Mouse (Mus musculus) heart, adult 8-10 months (tissue): ENCODE results near the gene E2f2. TPM values are rescaled to one million over a fixed set of nuclear protein-coding genes. Genes with fewer than 3 reads are reported as not detected.

Experiments
- DNase-seq: peaks from one replicate; pipeline ENCODE4 v3.0.0; 2022; ENCODE audit warnings: low spot score
- total RNA-seq, 4 experiments: library from RNA; stranded (reverse); gene quantifications; 2 replicates each; pipeline ENCODE4 v1.2.4; 2022

E2f2 gene
- total RNA-seq, 4 experiments from 2014 or later = 0.38 to 2.1 (median 0.59) TPM

GRCm38 (mm10) chr4:136199562-136200292 lies 27.5 kb downstream of the E2f2 start:
- peak; percentile 52 for DNase-seq

- DNase-seq = peak; percentile 63
These were observed 30.3 kb downstream of the E2f2 start for GRCm38 (mm10) chr4:136202509-136202908.

DNA sequence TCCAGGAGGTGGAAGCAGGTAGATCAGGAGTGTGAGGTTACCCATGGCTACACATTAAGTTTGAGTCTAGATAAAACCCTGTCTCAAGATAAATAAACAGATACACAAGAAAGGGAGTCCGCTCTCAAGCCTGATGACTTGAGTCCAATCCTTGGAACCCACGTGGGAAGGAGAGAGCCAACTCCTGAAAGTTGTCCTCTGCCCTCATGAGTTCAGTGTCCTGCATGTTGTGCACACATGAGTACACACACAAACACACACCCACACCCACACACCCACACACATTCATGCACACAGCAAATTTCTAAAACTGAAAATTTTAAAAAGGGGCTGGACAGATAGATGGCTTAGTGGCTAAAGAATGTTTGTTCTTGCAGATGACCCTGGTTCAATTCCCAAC lies 32.6 kb downstream of the E2f2 start:
- DNase-seq = no peak

- peak; percentile 94 for DNase-seq
These were observed 34.1 kb downstream of the E2f2 start, which contains the start of gene Asap3 for GRCm38 (mm10) chr4:136206033-136206893. Asap3 (plus strand) TSS chr4:136206365.

DNA sequence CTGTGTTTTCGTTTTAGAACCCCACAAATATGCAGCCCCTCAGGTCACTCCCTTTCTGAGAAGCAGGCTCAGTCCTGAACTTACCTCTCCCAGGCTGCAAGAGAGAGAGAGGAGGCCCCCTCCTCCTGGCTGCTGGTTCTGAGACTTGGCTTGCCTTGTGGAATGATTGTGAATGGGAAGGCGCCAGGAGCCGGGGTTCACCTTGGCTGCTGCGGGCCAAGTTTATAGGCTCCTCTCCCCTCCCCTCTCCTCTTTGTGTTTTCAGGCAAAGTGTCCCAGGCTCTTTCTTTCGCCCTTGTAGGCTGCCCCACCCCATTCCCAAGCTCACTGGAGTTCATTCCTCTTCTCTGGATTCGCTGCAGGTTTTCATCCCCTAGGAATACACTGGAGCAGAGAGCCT lies 34.7 kb downstream of the E2f2 start:
- no peak for DNase-seq

GRCm38 (mm10) chr4:136210931-136211330 lies 38.7 kb downstream of the E2f2 start:
- DNase-seq = no peak

GRCm38 (mm10) chr4:136213629-136214028 lies 41.4 kb downstream of the E2f2 start:
- no peak for DNase-seq

DNA sequence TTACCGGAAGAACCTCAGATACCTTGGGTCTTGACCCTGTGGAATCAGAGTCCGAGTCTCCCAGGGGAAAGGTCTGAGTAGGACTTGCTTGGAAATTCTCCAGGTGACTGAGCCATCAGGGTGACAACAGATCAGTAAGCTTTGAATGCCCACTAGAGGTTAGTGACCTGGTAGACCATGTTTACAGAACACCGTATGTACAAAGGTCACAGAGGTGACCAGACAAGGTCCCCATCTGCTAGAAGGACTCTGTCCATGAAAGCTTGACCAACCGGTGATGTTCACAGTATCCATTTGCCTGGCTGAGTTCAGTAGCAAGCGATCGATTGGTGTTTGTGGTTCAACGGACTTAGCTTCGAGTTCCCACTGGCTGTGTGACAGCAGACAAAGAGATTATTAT lies 42.6 kb downstream of the E2f2 start:
- DNase-seq = no peak

GRCm38 (mm10) chr4:136215576-136215975 lies 43.4 kb downstream of the E2f2 start:
- no peak for DNase-seq

DNA sequence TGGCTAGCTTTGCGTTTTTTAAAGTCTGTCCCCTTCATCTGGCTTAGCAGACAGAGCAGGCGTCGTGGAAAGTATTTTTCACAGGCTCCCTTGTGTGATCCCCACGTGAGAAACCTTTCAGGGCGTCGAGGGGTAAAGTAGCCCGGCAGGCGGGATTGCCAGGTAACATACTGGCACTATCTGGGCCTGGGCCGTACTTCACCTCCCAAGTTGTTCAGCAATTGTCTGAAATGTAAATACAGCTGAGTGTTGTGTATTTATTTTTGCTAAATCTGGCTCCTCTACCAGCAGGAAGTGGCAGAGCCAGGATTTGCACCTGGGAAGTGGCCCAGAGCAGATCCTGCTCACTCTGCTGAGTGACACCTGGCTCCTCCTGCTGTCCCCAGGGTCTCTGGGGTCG lies 44.9 kb downstream of the E2f2 start:
- no peak for DNase-seq

- DNase-seq = peak; percentile 84
These were observed 46.5 kb downstream of the E2f2 start for GRCm38 (mm10) chr4:136218595-136219214.

DNA sequence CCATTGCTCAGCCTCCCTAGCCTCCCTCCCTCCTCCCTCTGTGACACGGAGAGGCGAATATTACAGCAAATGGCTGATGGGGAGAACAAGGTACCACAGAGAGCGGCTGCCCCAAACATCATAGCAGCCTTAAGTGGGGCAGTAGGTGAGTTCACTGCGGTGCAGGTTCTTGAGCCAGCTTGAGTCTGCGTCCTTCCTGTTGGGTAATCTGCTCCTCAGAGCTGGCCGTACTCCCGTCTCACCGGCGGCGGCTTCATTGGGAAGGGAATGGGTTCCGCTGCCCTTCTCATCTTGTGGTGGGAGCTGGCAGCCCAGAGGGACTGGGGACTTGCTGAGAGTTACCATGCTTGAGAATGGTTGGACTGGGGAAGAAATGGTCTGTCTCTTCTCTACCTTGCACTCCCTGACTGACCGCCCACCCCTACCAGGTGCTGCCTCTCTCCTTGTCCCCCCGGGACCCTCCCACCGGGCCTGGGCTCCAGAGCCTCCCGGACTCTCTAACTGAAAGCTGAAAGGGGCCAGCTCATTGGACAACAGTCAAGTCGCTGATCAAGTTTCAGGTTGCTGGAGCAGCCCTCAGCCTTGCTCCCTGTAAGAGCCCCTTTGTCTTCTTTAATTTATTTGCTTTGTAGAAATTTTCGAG lies 48.1 kb downstream of the E2f2 start:
- DNase-seq = no peak

DNA sequence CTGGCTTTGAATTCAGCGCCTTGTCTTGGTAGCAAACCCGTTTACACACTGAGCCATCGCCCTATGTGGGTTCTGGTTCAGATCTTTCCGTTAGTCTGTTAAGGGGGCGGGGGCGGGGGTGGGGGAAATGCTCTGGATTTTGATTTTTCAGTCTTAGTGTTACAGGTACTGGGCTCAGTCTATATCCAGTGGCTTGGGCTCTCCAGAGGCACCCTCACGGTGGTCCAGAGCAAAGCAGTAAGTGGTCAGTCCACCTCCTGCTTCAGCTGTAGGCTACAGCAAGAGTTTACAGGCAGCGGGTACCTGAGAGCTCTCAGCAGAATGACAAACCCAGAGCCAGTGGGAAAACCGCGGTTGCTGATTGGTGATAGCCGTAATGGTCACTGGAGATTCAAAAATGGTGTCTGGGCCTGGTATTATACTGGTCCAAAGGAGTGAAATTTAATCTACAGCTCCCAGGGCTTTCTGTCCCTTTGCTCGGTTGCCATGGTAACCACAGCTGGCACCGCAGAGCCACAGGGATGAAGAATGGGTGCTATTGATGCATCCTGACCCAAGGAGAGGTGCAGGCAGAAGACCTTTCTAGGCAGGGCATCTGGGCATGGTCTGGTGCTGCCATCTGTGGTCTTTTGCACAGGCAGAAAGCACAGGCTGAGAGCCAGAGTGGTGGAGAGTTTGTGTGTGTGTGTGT lies 51.5 kb downstream of the E2f2 start:
- no peak for DNase-seq

- DNase-seq = no peak
These were observed 52.0 kb downstream of the E2f2 start for GRCm38 (mm10) chr4:136224240-136224559.

DNA sequence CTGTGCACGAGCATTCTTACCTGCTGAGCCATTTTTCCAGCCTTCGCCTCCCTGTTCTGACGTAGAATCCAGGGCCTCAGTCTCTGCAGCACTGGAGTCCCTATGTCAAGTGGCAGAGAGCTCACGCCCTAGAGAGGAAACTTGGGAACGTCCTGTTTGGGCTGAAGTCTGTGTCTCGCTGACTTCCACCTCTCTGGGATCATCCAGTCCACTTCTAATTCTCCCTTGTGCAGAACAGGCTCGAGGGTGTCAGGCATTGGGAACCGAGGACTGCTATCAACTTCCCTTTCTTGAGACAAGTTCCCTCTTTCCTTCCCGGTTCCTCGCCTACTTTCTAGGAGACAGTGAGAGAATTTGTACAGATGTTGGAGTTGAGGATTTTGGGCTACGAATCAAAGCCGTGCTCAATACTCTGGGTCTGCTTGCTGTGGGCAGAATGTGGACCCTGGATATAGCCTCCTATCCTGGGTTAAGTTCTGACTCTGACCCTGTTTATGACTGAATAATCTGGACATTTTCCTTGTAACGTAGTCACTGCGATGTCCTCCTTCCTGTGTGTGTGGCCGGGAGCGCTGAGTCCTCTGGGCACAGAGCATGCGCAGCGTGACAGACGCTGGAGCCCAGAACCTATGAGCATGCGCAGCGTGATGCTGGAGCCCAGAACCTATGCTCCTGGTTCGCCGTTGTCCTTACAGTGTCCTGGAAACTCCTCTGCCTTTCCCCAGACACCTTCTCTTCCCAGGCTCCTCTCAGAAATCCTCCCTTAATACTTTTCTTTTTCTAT lies 52.7 kb downstream of the E2f2 start:
- no peak for DNase-seq

DNA sequence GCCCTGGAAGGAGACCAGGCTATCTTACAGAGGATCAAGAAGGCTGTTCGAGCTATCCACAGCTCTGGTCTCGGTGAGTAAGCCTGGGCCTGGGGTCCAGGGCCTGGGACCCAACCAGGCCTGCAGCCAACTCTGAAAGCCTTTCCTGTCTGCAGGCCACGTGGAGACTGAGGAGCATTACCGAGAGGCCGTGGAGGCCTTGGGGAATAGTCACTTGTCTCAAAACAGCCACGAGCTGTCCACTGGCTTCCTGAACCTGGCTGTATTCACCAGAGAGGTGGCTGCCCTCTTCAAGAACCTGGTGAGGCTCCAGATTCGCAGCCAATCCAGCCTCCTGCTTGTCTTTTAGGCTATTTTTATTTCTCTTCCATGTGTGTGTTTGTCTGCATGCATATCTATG lies 55.2 kb downstream of the E2f2 start:
- DNase-seq = no peak

GRCm38 (mm10) chr4:136228640-136229039 lies 56.4 kb downstream of the E2f2 start:
- no peak for DNase-seq

GRCm38 (mm10) chr4:136238669-136239068 lies 66.5 kb downstream of the E2f2 start:
- DNase-seq = no peak

- DNase-seq = no peak
These were observed 66.9 kb downstream of the E2f2 start for GRCm38 (mm10) chr4:136239111-136239510.

- peak; percentile 90 for DNase-seq
These were observed 67.4 kb downstream of the E2f2 start for GRCm38 (mm10) chr4:136239622-136240021.

DNA sequence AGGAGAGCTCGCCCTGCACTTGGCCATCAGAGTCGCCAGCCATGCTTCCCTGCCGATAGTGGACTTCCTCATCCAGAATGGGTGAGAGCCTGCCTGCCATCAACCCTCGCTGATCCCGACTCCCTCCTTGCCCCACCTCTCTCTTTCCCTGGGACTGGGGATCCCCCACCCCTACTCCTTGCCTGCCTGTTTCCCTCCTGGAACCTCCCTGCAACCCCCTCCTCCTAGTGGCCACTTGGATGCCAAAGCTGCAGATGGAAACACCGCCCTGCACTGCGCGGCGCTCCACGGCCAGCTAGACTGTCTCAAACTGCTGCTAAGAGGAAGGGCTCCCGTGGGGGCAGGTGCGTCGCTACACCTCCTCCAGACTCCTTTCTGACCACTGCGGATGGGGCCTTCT lies 67.9 kb downstream of the E2f2 start:
- DNase-seq = no peak
